Mouse (Mus musculus) limb, embryonic 15.5 days (tissue): ENCODE results near the gene Fut9. TPM values are rescaled to one million over a fixed set of nuclear protein-coding genes. Genes with fewer than 3 reads are reported as not detected.

Source experiments
- ATAC-seq: fragments of 200-750 bp; cut with Nextera tagmentation; 2 replicates; pipeline ENCODE4 v1.8.0; 2017; ENCODE audit warnings: low read depth, moderate TSS enrichment; ENCODE audit not compliant: insufficient number of reproducible peaks, low FRiP score, low TSS enrichment
- H3K27ac ChIP-seq: fragments of 300-500 bp; sonication (generic); 2 replicates; pipeline ENCODE4 v1.5.1; 2015; ENCODE audit warnings: moderate library complexity, mild to moderate bottlenecking, inconsistent platforms
- H3K27me3 ChIP-seq: fragments of 300-500 bp; sonication (generic); 2 replicates; pipeline ENCODE4 v1.6.1; 2015; ENCODE audit warnings: inconsistent platforms
- H3K36me3 ChIP-seq: fragments of 300-500 bp; sonication (generic); 2 replicates; pipeline ENCODE4 v1.6.1; 2015; ENCODE audit warnings: inconsistent platforms
- H3K4me1 ChIP-seq: fragments of 300-500 bp; sonication (generic); 2 replicates; pipeline ENCODE4 v1.6.1; 2015; ENCODE audit warnings: inconsistent platforms
- H3K4me2 ChIP-seq: fragments of 300-500 bp; sonication (generic); 2 replicates; pipeline ENCODE4 v1.6.1; 2015; ENCODE audit warnings: mild to moderate bottlenecking, inconsistent platforms
- H3K4me3 ChIP-seq: fragments of 300-500 bp; sonication (generic); 2 replicates; pipeline ENCODE4 v1.5.1; 2015; ENCODE audit warnings: mild to moderate bottlenecking, inconsistent platforms
- H3K9ac ChIP-seq: fragments of 300-500 bp; sonication (generic); 2 replicates; pipeline ENCODE4 v1.6.1; 2015; ENCODE audit warnings: inconsistent platforms
- H3K9me3 ChIP-seq: fragments of 300-500 bp; sonication (generic); 2 replicates; pipeline ENCODE4 v1.6.1; 2016; ENCODE audit warnings: inconsistent platforms
- WGBS: fragments of 180-500 bp; shearing (Covaris S2); methylation state at CpG from one replicate; pipeline ENCODE4 v1.1.7; 2015; 5-methylcytosine and 5-hydroxymethylcytosine counted together
- polyA plus RNA-seq: library from polyadenylated mRNA; unstranded; fragments of >200 nt; fragmentation: Nextera tagmentation; extraction: Ambion mirVana; gene quantifications from 2 replicates; pipeline ENCODE4 v1.2.1, GENCODE M21; 2015

Gene Fut9
- polyA plus RNA-seq, 1 experiment from 2014 or later: 0.31 TPM

GRCm38 (mm10) chr4:25641993-25642392, 158.1 kb downstream of the Fut9 start:
- no peaks in the 10 kb centered on the region for H3K9me3 ChIP-seq
- no peak overlapping the region for H3K4me3 ChIP-seq
- H3K4me2 ChIP-seq: no peak overlapping the region
- no peaks in the 10 kb centered on the region for H3K27me3 ChIP-seq
- no peaks in the 10 kb centered on the region for H3K36me3 ChIP-seq
- 90% methylated on average over 4 of the region's 4 CpGs for WGBS
- H3K27ac ChIP-seq: no peak overlapping the region
- H3K9ac ChIP-seq: no peak overlapping the region
- ATAC-seq: no peak
- H3K4me1 ChIP-seq: no peaks in the 10 kb centered on the region

- no peaks in the 10 kb centered on the region for H3K4me1 ChIP-seq
- no peak overlapping the region for H3K27ac ChIP-seq
- ATAC-seq: no peak
- WGBS: 81% methylated on average over 2 of the region's 2 CpGs
- no peaks in the 10 kb centered on the region for H3K36me3 ChIP-seq
- no peak overlapping the region for H3K4me2 ChIP-seq
- no peaks in the 10 kb centered on the region for H3K9me3 ChIP-seq
- H3K9ac ChIP-seq: no peak overlapping the region
- H3K4me3 ChIP-seq: no peak overlapping the region
- H3K27me3 ChIP-seq: no peaks in the 10 kb centered on the region
Measured at GRCm38 (mm10) chr4:25633262-25633661, 166.8 kb downstream of the Fut9 start.

DNA sequence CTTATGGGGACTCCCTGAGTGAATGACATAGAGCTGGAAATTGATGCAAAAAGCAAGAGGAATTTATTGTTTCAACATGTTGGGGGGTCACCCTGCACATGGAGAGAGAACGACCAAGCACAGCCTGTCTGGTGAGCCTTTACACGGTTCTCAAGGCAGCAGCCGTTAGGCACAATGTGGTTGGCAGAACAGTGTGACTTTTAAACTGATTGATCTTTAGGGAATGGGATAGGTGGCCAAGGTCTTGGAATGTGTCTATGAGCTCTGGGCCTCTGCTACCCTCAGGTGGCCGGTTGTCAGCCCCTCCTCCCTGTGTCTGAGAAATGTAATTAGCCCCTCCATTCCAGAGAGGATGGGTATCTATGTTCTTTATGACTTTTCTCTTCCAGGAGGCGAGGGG, 171.9 kb downstream of the Fut9 start:
- no peak overlapping the region for H3K4me2 ChIP-seq
- no peak overlapping the region for H3K9ac ChIP-seq
- no peak overlapping the region for H3K27ac ChIP-seq
- no peaks in the 10 kb centered on the region for H3K4me1 ChIP-seq
- H3K4me3 ChIP-seq: no peak overlapping the region
- ATAC-seq: no peak
- no peaks in the 10 kb centered on the region for H3K27me3 ChIP-seq
- H3K36me3 ChIP-seq: no peaks in the 10 kb centered on the region
- 42% methylated on average over 5 of the region's 5 CpGs for WGBS
- no peaks in the 10 kb centered on the region for H3K9me3 ChIP-seq

DNA sequence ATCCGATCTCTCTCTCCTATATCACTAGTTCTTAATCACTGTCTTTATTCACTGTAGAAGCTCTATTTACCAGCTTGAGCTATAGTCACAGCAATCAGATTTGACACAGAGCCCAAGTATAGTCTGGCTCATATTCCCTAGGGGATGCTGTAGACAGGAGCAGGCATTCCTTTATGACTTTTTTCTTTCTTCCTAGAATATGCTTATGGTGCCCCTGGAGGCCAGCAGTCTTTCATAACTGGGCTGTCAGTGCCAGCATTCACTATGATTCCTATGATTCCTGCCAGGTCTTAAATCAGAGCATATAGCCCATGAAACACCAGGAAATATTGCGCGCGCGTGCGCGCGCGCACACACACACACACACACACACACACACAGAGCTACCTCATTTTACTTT, 172.6 kb downstream of the Fut9 start:
- Histone ChIP-seq H3K4me2 (no peak overlapping the region), H3K27me3 (no peaks in the 10 kb centered on the region), H3K27ac (no peak overlapping the region), H3K4me3 (no peak overlapping the region), H3K9me3 (no peaks in the 10 kb centered on the region), H3K36me3 (no peaks in the 10 kb centered on the region), H3K9ac (no peak overlapping the region), H3K4me1 (no peaks in the 10 kb centered on the region)
- ATAC-seq: no peak
- 83% methylated on average over 9 of the region's 9 CpGs for WGBS

DNA sequence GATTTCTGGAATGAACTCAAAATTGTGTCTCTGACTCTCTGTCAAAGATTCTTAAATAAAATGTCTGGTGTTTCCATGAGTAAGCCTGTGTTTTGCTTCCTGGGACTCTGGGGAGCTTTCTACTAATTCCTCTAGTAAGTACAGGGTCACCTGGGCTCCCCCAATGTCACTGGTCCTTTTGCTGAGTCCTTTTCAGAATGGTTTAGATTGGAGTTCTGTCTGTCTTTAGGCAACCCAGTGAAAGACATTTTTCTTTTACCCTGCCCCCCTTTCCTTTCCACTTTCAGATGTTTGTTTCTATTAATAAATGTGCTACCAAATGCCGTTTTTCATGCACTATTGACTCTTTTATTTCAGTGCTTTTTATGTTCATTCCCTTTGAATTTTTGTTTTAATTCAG, 173.0 kb downstream of the Fut9 start:
- no peaks in the 10 kb centered on the region for H3K36me3 ChIP-seq
- WGBS: 53% methylated on average over 1 of the region's 1 CpGs

DNA sequence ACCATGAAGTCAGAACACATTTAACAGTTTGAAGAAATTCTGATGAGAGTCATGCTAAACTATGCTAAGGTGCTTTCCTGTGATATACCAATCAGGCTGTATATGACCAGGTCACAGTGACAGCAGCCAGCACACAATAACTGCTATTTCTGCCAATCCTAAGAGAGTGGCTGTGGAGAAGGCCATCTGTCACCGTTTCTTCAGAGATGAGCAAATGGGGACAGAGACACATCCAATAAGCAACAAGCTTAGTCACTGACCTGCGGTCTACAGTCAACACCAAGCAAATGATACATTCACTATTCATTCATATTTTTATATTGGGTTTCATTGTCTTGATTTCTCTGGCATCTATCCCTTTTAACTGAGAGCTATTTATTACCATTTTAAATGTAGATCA, 176.9 kb downstream of the Fut9 start:
- 85% methylated on average over 2 of the region's 2 CpGs for WGBS
- Histone ChIP-seq H3K4me3 (no peak overlapping the region), H3K9me3 (no peaks in the 10 kb centered on the region), H3K36me3 (no peaks in the 10 kb centered on the region), H3K27me3 (no peaks in the 10 kb centered on the region), H3K9ac (no peak overlapping the region), H3K4me1 (no peaks in the 10 kb centered on the region), H3K4me2 (no peak overlapping the region), H3K27ac (no peak overlapping the region)
- ATAC-seq: no peak

More for the DNA sequence above, 173.0 kb downstream of the Fut9 start:
- Histone ChIP-seq H3K4me2 (no peak overlapping the region), H3K4me3 (no peak overlapping the region), H3K9ac (no peak overlapping the region), H3K27ac (no peak overlapping the region), H3K4me1 (no peaks in the 10 kb centered on the region), H3K27me3 (no peaks in the 10 kb centered on the region), H3K9me3 (no peaks in the 10 kb centered on the region)
- ATAC-seq: no peak

GRCm38 (mm10) chr4:25617301-25617700, 182.7 kb downstream of the Fut9 start:
- ATAC-seq: no peak
- Histone ChIP-seq H3K36me3 (no peaks in the 10 kb centered on the region), H3K4me1 (no peaks in the 10 kb centered on the region), H3K9ac (no peak overlapping the region), H3K4me2 (no peak overlapping the region), H3K27me3 (no peaks in the 10 kb centered on the region), H3K27ac (no peak overlapping the region), H3K9me3 (no peaks in the 10 kb centered on the region), H3K4me3 (no peak overlapping the region)
- 82% methylated on average over 4 of the region's 4 CpGs for WGBS

- no peak for ATAC-seq
- H3K27me3 ChIP-seq: no peaks in the 10 kb centered on the region
- 91% methylated on average over 5 of the region's 5 CpGs for WGBS
- no peak overlapping the region for H3K4me3 ChIP-seq
- H3K36me3 ChIP-seq: no peaks in the 10 kb centered on the region
- H3K4me2 ChIP-seq: no peak overlapping the region
- H3K4me1 ChIP-seq: no peaks in the 10 kb centered on the region
- H3K9me3 ChIP-seq: no peaks in the 10 kb centered on the region
- H3K27ac ChIP-seq: no peak overlapping the region
- no peak overlapping the region for H3K9ac ChIP-seq
Measured at GRCm38 (mm10) chr4:25613426-25613825, 186.6 kb downstream of the Fut9 start.

DNA sequence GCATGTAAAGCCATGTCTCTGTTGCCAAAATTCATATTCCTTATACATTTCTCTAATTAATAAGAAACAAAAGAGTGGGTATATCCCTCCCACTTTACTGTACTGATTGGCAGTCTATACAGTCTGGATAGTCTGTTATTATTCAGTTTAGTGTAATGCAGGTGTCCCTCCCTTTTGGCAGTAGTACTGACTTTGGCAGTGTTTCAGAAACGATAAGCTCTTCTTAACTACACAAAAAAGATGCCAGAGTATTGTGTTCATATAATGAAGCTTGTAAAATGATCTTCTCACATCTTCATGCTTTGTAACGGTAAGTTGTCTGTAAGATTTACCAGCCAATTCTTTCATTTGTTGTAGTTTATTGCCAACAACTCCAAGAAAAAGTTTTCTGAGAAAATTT, 189.6 kb downstream of the Fut9 start:
- no peak overlapping the region for H3K27ac ChIP-seq
- H3K9ac ChIP-seq: no peak overlapping the region
- H3K4me2 ChIP-seq: no peak overlapping the region
- no peak overlapping the region for H3K4me3 ChIP-seq
- no peaks in the 10 kb centered on the region for H3K9me3 ChIP-seq
- 48% methylated on average over 2 of the region's 2 CpGs for WGBS
- no peaks in the 10 kb centered on the region for H3K27me3 ChIP-seq
- no peaks in the 10 kb centered on the region for H3K36me3 ChIP-seq
- ATAC-seq: no peak
- no peaks in the 10 kb centered on the region for H3K4me1 ChIP-seq

DNA sequence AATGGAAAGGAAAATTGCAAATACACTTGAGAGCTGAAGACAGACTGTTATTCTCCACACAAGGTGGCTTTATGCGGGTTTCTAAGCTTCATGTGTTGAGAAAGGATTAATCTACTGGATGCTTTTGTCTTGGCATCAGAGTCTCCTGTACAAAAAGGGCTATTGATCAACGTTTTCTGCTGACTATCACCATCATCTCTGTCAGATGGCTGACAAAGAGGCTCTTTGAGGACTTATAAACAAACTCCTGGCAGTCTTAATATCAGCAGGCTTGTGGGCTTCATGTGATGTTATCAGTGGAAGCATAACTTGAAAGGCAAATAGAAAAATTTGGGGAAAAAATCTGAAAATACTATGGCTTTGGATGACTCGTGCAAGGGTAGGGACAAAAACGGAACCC, 206.8 kb downstream of the Fut9 start:
- no peak overlapping the region for H3K4me3 ChIP-seq
- ATAC-seq: no peak
- H3K27me3 ChIP-seq: no peaks in the 10 kb centered on the region
- no peak overlapping the region for H3K27ac ChIP-seq
- no peaks in the 10 kb centered on the region for H3K4me1 ChIP-seq
- H3K36me3 ChIP-seq: no peaks in the 10 kb centered on the region
- no peak overlapping the region for H3K4me2 ChIP-seq
- no peak overlapping the region for H3K9ac ChIP-seq
- no peaks in the 10 kb centered on the region for H3K9me3 ChIP-seq
- WGBS: 77% methylated on average over 4 of the region's 4 CpGs
